Mouse (Mus musculus): ENCODE results near the gene Dixdc1. TPM values are rescaled to one million over a fixed set of nuclear protein-coding genes. Genes with fewer than 3 reads are reported as not detected.
A peak's percentile ranks its signal among the peaks of the same experiment; 100 is the strongest.
"Not testable (repeated sequence)": the region's sequence is repeated elsewhere in the genome, so short reads cannot be mapped to it uniquely, and the experiment has no call there.

The Dixdc1 gene
- polyA plus RNA-seq, 1 experiment from 2014 or later = 39.2 TPM

- peaks cover 16% of the 10 kb centered on the region for H3K4me1 ChIP-seq (ENCODE audit: control insufficient read depth, insufficient read depth, low read length)
These were observed 80.9 kb downstream of the Dixdc1 start for GRCm38 (mm10) chr9:50658391-50658790.

DNA sequence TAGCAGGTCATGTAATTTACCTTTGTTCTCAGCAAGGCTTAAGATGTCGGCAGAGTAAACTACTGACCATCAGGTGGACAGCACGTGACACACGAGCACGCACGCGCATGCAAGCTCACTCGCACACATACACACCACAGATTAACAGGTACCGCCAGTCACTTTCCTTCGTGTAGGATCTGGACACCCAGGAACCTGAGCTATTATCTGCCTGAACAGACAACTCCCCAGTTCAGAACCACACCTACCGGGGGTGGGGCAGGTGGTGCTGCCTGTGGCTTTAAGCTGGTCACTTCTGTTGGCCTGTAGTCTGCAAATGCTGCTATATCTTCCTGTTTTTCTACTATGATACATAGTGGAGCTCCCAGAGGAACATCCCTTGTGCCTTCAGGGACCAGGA is 88.8 kb downstream of the Dixdc1 start:
- Histone ChIP-seq H3K4me2 (ENCODE audit: low read depth, low read length) (no peak overlapping the region), H3K36me3 (ENCODE audit: control insufficient read depth, insufficient read depth, low read length) (peaks cover 61% of the 10 kb centered on the region), H3K4me1 (ENCODE audit: control insufficient read depth, insufficient read depth, low read length) (no peaks in the 10 kb centered on the region), H3K4me3 (ENCODE audit: low read depth, low read length) (no peak overlapping the region), H3K27ac (ENCODE audit: low read depth, low read length) (no peak overlapping the region), H3K9ac (replicated peaks; ENCODE audit: low read depth, low read length) (no peak overlapping the region), H3K27me3 (ENCODE audit: control insufficient read depth, insufficient read depth, low read length) (no peaks in the 10 kb centered on the region), H3K9me3 (ENCODE audit: control insufficient read depth, low read length) (no peaks in the 10 kb centered on the region)
- WGBS = 97% methylated on average over 10 of the region's 10 CpGs
- no peak for ATAC-seq (ENCODE audit: low read depth)

More at GRCm38 (mm10) chr9:50658391-50658790, 80.9 kb downstream of the Dixdc1 start:
- 29% methylated on average over 5 of the region's 5 CpGs for WGBS
- Histone ChIP-seq H3K27me3 (ENCODE audit: control insufficient read depth, insufficient read depth, low read length) (no peaks in the 10 kb centered on the region), H3K27ac (ENCODE audit: low read depth, low read length) (peak overlapping the region; percentile 80; the same call in 1 of the 2 replicates), H3K9me3 (ENCODE audit: control insufficient read depth, low read length) (no peaks in the 10 kb centered on the region), H3K36me3 (ENCODE audit: control insufficient read depth, insufficient read depth, low read length) (peaks cover 18% of the 10 kb centered on the region; the same call in 1 of the 2 replicates), H3K9ac (replicated peaks; ENCODE audit: low read depth, low read length) (peak overlapping the region; percentile 89), H3K4me3 (ENCODE audit: low read depth, low read length) (peak overlapping the region; percentile 90), H3K4me2 (ENCODE audit: low read depth, low read length) (peak overlapping the region; percentile 80)
- ATAC-seq (ENCODE audit: low read depth) = no peak

DNA sequence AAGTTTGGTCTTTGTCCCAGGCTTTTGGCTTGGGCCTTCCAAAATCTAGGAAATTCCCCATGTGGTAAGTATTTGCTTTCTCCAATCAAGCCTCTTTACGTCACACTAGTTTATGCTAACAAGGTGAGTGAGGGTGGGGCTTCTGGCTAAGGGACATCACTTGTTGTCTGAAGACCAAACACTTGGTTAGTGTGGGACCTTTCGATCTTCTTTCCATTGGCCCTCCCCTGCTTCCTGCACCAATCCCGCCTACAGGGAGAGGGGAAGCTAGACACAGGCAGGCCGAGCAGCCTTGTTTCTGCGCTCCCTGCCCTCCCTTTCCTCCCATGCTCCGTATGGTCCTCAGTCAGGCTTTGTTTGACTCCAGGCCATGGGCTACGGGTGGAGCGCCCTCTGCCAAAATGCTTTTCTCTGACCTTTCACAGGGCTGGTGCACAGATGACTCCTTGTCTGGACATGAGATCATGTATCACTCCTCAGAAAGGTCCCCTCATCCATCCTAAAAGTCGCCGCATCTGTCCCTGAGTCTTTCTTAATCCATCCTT is 92.4 kb downstream of the Dixdc1 start:
- no peaks in the 10 kb centered on the region for H3K27me3 ChIP-seq (ENCODE audit: control insufficient read depth, insufficient read depth, low read length)
- H3K4me1 ChIP-seq (ENCODE audit: control insufficient read depth, insufficient read depth, low read length) = no peaks in the 10 kb centered on the region
- H3K4me2 ChIP-seq (ENCODE audit: low read depth, low read length) = no peak overlapping the region
- no peak overlapping the region for H3K4me3 ChIP-seq (ENCODE audit: low read depth, low read length)
- H3K9ac ChIP-seq (replicated peaks; ENCODE audit: low read depth, low read length) = no peak overlapping the region
- no peak overlapping the region for H3K27ac ChIP-seq (ENCODE audit: low read depth, low read length)
- no peaks in the 10 kb centered on the region for H3K9me3 ChIP-seq (ENCODE audit: control insufficient read depth, low read length)
- ATAC-seq (ENCODE audit: low read depth) = no peak
- H3K36me3 ChIP-seq (ENCODE audit: control insufficient read depth, insufficient read depth, low read length) = peaks cover 69% of the 10 kb centered on the region
- WGBS = 77% methylated on average over 10 of the region's 10 CpGs

- Histone ChIP-seq H3K4me1 (ENCODE audit: control insufficient read depth, insufficient read depth, low read length) (no peaks in the 10 kb centered on the region), H3K4me2 (ENCODE audit: low read depth, low read length) (no peak overlapping the region), H3K4me3 (ENCODE audit: low read depth, low read length) (no peak overlapping the region), H3K27ac (ENCODE audit: low read depth, low read length) (no peak overlapping the region), H3K9ac (replicated peaks; ENCODE audit: low read depth, low read length) (no peak overlapping the region), H3K36me3 (ENCODE audit: control insufficient read depth, insufficient read depth, low read length) (peaks cover 27% of the 10 kb centered on the region), H3K9me3 (ENCODE audit: control insufficient read depth, low read length) (no peaks in the 10 kb centered on the region), H3K27me3 (ENCODE audit: control insufficient read depth, insufficient read depth, low read length) (no peaks in the 10 kb centered on the region)
- WGBS = 95% methylated on average over 11 of the region's 11 CpGs
- ATAC-seq (ENCODE audit: low read depth) = no peak
These were observed 105.0 kb downstream of the Dixdc1 start for GRCm38 (mm10) chr9:50634270-50634669.

GRCm38 (mm10) chr9:50633059-50633458 is 106.3 kb downstream of the Dixdc1 start:
- no peak overlapping the region for H3K4me3 ChIP-seq (ENCODE audit: low read depth, low read length)
- H3K9ac ChIP-seq (replicated peaks; ENCODE audit: low read depth, low read length) = no peak overlapping the region
- H3K27ac ChIP-seq (ENCODE audit: low read depth, low read length) = no peak overlapping the region
- H3K9me3 ChIP-seq (ENCODE audit: control insufficient read depth, low read length) = no peaks in the 10 kb centered on the region
- WGBS = 64% methylated on average over 2 of the region's 2 CpGs
- no peak overlapping the region for H3K4me2 ChIP-seq (ENCODE audit: low read depth, low read length)
- no peaks in the 10 kb centered on the region for H3K4me1 ChIP-seq (ENCODE audit: control insufficient read depth, insufficient read depth, low read length)
- H3K36me3 ChIP-seq (ENCODE audit: control insufficient read depth, insufficient read depth, low read length) = peaks cover 20% of the 10 kb centered on the region
- no peak for ATAC-seq (ENCODE audit: low read depth)
- no peaks in the 10 kb centered on the region for H3K27me3 ChIP-seq (ENCODE audit: control insufficient read depth, insufficient read depth, low read length)

GRCm38 (mm10) chr9:50632016-50632688 is 107.2 kb downstream of the Dixdc1 start:
- Histone ChIP-seq H3K4me2 (ENCODE audit: low read depth, low read length) (no peak overlapping the region), H3K4me3 (ENCODE audit: low read depth, low read length) (no peak overlapping the region), H3K36me3 (ENCODE audit: control insufficient read depth, insufficient read depth, low read length) (peaks cover 20% of the 10 kb centered on the region), H3K27ac (ENCODE audit: low read depth, low read length) (no peak overlapping the region), H3K9me3 (ENCODE audit: control insufficient read depth, low read length) (no peaks in the 10 kb centered on the region), H3K4me1 (ENCODE audit: control insufficient read depth, insufficient read depth, low read length) (no peaks in the 10 kb centered on the region), H3K27me3 (ENCODE audit: control insufficient read depth, insufficient read depth, low read length) (no peaks in the 10 kb centered on the region), H3K9ac (replicated peaks; ENCODE audit: low read depth, low read length) (no peak overlapping the region)
- WGBS = 89% methylated on average over 6 of the region's 6 CpGs
- no peak for ATAC-seq (ENCODE audit: low read depth)

- not testable (repeated sequence) for H3K4me2 ChIP-seq (ENCODE audit: low read depth, low read length); H3K27ac ChIP-seq (ENCODE audit: low read depth, low read length); H3K27me3 ChIP-seq (ENCODE audit: control insufficient read depth, insufficient read depth, low read length); H3K4me3 ChIP-seq (ENCODE audit: low read depth, low read length); H3K9ac ChIP-seq (replicated peaks; ENCODE audit: low read depth, low read length); ATAC-seq (ENCODE audit: low read depth); H3K9me3 ChIP-seq (ENCODE audit: control insufficient read depth, low read length); H3K4me1 ChIP-seq (ENCODE audit: control insufficient read depth, insufficient read depth, low read length)
- 91% methylated on average over 6 of the region's 8 CpGs for WGBS
- 0 out of 2 replicates have a peak, but pooled peaks cover 13% of the 10 kb centered on the region for H3K36me3 ChIP-seq (ENCODE audit: control insufficient read depth, insufficient read depth, low read length)
These were observed 108.4 kb downstream of the Dixdc1 start for GRCm38 (mm10) chr9:50630903-50631302.

DNA sequence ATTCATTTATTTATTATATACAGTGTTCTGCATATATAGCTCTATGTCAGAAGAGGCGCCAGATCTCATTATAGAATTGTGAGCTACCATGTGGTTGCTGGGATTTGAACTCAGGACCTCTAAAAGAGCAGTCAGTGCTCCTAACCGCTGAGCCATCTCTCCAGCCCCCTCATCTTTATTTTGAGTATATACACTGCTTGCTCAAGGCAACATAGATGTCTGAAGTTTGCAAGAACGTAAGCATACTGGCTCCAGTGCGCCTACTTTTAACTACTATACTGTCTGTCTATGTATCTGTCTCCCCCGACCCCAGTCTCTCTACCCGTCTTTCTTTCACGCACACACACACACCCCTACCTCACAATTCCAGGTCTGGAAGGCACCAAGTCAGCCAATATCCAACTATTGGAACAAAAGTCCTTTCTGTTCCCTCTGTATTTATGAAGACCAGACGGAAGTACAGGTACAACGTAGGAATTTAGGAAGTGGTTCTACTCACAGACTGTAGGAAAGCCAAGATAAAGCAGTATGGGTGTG is 121.5 kb downstream of the Dixdc1 start:
- H3K27ac ChIP-seq (ENCODE audit: low read depth, low read length) = no peak overlapping the region
- WGBS = 62% methylated on average over 9 of the region's 9 CpGs
- H3K4me3 ChIP-seq (ENCODE audit: low read depth, low read length) = peak overlapping the region; percentile 99; the same call in 1 of the 2 replicates
- peaks cover 14% of the 10 kb centered on the region; the same call in 1 of the 2 replicates for H3K36me3 ChIP-seq (ENCODE audit: control insufficient read depth, insufficient read depth, low read length)
- no peak overlapping the region for H3K9ac ChIP-seq (replicated peaks; ENCODE audit: low read depth, low read length)
- ATAC-seq (ENCODE audit: low read depth) = no peak
- H3K4me1 ChIP-seq (ENCODE audit: control insufficient read depth, insufficient read depth, low read length) = peaks cover 9% of the 10 kb centered on the region
- H3K9me3 ChIP-seq (ENCODE audit: control insufficient read depth, low read length) = no peaks in the 10 kb centered on the region
- H3K4me2 ChIP-seq (ENCODE audit: low read depth, low read length) = peak overlapping the region; percentile 83
- H3K27me3 ChIP-seq (ENCODE audit: control insufficient read depth, insufficient read depth, low read length) = no peaks in the 10 kb centered on the region
